Mouse (Mus musculus) right cerebral cortex, postnatal 4 days (tissue): ENCODE data around the gene Dgat2.

Experiments
- DNase-seq: peaks from one replicate; pipeline ENCODE4 v3.0.0-alpha.2; 2022

Gene Dgat2

GRCm38 (mm10) chr7:99160995-99161394 is 21.5 kb downstream of the Dgat2 start:
- DNase-seq = no peak

GRCm38 (mm10) chr7:99159446-99159845 is 23.1 kb downstream of the Dgat2 start:
- no peak for DNase-seq

GRCm38 (mm10) chr7:99158904-99159303 is 23.6 kb downstream of the Dgat2 start:
- DNase-seq = no peak

GRCm38 (mm10) chr7:99158011-99158410 is 24.5 kb downstream of the Dgat2 start:
- no peak for DNase-seq

GRCm38 (mm10) chr7:99156737-99157136 is 25.8 kb downstream of the Dgat2 start:
- DNase-seq = no peak

- DNase-seq = no peak
Measured at GRCm38 (mm10) chr7:99155311-99156289, 26.9 kb downstream of the Dgat2 start.

GRCm38 (mm10) chr7:99154648-99155151 is 27.8 kb downstream of the Dgat2 start:
- DNase-seq = no peak

- DNase-seq = no peak
Measured at GRCm38 (mm10) chr7:99153686-99154202, 28.8 kb downstream of the Dgat2 start.

- DNase-seq = no peak
Measured at GRCm38 (mm10) chr7:99152756-99153155, 29.8 kb downstream of the Dgat2 start.

GRCm38 (mm10) chr7:99151342-99151741 is 31.2 kb downstream of the Dgat2 start:
- DNase-seq = peak; percentile 95

- no peak for DNase-seq
Measured at GRCm38 (mm10) chr7:99149017-99149416, 33.5 kb downstream of the Dgat2 start.

GRCm38 (mm10) chr7:99147494-99147893 is 35.0 kb downstream of the Dgat2 start:
- no peak for DNase-seq

- no peak for DNase-seq
Measured at GRCm38 (mm10) chr7:99146906-99147305, 35.6 kb downstream of the Dgat2 start.

- no peak for DNase-seq
Measured at GRCm38 (mm10) chr7:99146011-99146410, 36.5 kb downstream of the Dgat2 start.

- no peak for DNase-seq
Measured at GRCm38 (mm10) chr7:99144616-99145015, 37.9 kb downstream of the Dgat2 start.

GRCm38 (mm10) chr7:99143244-99143643 is 39.3 kb downstream of the Dgat2 start:
- no peak for DNase-seq

GRCm38 (mm10) chr7:99141919-99142606 is 40.5 kb downstream of the Dgat2 start:
- DNase-seq = no peak

- peak; percentile 97 for DNase-seq
Measured at GRCm38 (mm10) chr7:99140984-99141918, 41.3 kb downstream of the Dgat2 start, which contains the start of gene Uvrag. TSS of gene Uvrag (minus strand) at chr7:99141141.

- peak; percentile 51 for DNase-seq
Measured at GRCm38 (mm10) chr7:99140511-99140910, 42.0 kb downstream of the Dgat2 start.

- DNase-seq = no peak
Measured at GRCm38 (mm10) chr7:99139841-99140491, 42.6 kb downstream of the Dgat2 start.

GRCm38 (mm10) chr7:99137541-99137940 is 45.0 kb downstream of the Dgat2 start:
- no peak for DNase-seq

GRCm38 (mm10) chr7:99136789-99137188 is 45.7 kb downstream of the Dgat2 start:
- DNase-seq = no peak
